Mouse (Mus musculus) cerebellum, postnatal 14 days (tissue): Measurements from ENCODE around the gene Pdcd4.
"Not testable (repeated sequence)": the region's sequence is repeated elsewhere in the genome, so short reads cannot be mapped to it uniquely, and the experiment has no call there.

ENCODE experiments used
- DNase-seq, 2 experiments: peaks; one replicate each; pipeline ENCODE4 v3.0.0; 2021; ENCODE audit warnings: mixed read lengths in 2 of 2

Pdcd4 gene

DNA sequence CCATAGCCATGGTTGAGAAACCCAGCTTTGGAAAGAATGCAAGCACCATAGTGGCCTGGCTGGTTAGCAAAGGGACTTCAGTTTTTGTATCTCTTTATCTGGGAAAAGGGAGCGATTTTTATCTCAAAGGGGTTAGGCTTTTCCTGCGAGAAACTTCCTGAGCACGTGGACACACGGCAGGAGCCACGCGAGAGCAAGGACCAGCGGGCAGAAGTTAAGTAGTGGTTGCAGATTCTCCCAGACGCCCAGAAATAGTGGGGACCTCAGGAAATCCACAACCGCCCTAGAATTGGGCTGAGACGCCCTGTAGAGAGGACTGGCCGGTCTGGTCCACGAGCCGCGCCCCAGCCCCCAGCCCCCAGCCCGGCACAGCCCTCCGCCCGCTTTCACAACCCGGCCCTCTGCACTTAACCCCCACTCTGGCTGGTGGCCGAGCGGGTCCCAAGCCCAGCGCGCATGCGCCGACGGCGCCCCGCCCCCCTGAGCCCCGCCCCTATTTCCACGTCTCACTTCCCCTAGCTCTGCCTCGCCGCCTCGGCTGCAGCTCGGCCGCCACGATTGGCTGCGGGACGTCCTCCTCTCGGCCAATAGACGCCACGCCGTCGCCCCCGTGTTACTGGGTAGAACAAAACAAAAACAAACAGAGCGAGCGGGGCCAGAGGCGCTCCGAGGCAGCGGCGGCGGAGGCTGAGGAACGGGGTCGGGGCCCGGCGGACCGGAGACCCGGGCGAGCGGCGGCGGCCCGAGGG lies 10.9 kb downstream of the Pdcd4 start:
- peak; percentile 97 to 98 for DNase-seq

GRCm38 (mm10) chr19:53903507-53904321 lies 11.7 kb downstream of the Pdcd4 start:
- peak; percentile 78 to 79 for DNase-seq

- no peak for DNase-seq
These were observed 12.9 kb downstream of the Pdcd4 start for GRCm38 (mm10) chr19:53904833-53905480.

GRCm38 (mm10) chr19:53906033-53906702 lies 14.1 kb downstream of the Pdcd4 start:
- DNase-seq: no peak

DNA sequence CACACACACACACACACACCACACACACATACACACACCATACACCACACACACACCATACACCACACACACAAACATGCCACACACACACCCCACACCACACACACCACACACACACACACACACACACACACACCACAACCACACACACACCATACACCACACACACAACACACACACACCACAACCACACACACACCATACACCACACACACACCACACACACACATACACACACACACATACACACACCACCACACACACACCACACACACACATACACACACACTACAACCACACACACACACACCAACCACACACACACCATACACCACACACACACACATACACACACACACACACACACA lies 14.7 kb downstream of the Pdcd4 start:
- not testable (repeated sequence) for DNase-seq

DNA sequence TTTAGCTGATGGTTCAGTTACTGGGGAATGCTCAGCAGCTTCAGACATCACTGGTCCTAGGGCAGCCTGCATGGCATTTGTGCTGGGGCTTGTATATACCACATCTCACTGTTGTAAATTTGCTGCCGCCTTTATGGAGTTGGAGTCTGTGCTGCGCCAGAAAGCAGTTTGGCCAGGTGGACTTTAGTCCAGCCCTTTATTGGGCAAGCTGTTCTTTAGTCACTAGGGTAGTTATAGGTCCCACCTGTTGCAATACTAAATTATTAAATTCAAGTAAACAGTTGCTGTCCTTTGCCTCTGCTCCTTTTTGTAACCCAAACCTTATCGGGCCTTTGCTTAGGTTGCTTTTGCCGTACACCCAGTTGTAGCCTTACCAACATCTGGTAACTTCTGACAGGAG lies 22.9 kb downstream of the Pdcd4 start:
- DNase-seq: no peak

DNA sequence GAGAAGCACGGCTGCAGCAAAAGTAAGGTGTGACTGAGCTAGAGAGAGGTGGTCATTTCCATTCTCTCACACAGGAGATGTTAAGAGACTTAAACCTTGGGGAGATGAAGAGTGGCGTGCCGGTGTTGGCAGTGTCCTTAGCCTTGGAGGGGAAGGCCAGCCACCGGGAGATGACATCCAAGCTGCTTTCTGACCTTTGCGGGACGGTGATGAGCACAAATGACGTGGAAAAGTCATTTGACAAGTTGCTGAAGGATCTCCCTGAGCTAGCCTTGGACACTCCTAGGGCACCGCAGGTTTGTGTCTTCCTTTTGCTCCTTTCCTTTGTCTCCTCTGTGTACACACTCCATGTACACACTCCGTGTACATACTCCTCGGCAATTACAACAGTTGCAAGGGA lies 27.5 kb downstream of the Pdcd4 start:
- DNase-seq: no peak

DNA sequence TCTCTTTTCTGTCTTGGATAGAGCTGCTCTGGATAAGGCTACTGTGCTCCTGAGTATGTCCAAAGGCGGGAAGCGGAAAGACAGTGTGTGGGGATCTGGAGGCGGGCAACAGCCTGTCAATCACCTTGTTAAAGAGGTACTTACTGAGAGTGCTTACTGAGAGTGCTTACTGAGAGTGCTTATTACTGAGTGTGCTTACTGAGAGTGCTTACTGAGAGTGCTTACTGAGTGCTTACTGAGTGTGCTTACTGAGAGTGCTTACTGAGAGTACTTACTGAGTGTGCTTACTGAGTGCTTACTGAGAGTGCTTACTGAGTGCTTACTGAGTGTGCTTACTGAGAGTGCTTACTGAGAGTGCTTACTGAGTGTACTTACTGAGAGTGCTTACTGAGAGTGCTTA lies 30.0 kb downstream of the Pdcd4 start:
- DNase-seq: not testable (repeated sequence)

- DNase-seq: peak; percentile 39 to 73
These were observed 33.3 kb downstream of the Pdcd4 start for GRCm38 (mm10) chr19:53925338-53925751.

- no peak for DNase-seq
These were observed 34.7 kb downstream of the Pdcd4 start for GRCm38 (mm10) chr19:53926705-53927104.

- no peak for DNase-seq
These were observed 37.2 kb downstream of the Pdcd4 start for GRCm38 (mm10) chr19:53929218-53929617.

DNA sequence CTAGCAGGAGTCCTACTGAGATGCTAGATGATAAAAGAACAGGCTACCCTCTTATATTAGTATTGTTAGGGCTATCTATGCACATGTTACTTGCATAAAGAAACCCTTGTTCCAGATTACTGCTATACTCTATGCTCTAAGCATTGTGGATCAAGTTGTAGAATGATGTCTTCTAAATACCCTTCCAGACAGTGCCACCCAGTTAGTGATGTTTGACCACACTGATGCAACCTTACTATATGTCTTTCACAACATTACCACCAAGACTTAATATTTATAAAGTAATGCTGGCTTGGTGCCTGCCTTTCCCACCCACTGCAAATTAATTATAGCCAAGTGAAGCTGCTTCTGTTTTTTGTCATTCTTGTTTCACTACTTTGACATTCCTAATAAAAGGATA lies 41.0 kb downstream of the Pdcd4 start:
- no peak for DNase-seq

DNA sequence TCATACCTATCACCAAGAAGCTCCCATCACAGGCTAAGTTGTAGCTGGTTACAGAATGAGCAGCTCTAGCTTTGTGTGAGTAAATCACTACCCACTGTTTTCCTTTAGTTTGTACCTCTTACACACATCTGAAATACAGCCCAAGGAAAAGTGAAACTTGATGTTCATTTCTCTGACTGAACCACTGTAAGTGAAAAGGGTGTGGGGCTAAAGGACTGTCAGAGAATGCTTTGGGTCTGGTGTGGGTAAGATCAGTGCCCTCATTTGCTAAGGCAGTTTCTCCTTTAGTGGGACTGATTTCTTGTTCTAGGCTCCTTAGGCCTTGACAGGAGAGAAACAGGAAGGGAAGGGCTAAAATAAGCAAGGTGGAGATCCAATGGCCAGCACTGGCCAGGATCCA lies 42.0 kb downstream of the Pdcd4 start:
- no peak for DNase-seq

DNA sequence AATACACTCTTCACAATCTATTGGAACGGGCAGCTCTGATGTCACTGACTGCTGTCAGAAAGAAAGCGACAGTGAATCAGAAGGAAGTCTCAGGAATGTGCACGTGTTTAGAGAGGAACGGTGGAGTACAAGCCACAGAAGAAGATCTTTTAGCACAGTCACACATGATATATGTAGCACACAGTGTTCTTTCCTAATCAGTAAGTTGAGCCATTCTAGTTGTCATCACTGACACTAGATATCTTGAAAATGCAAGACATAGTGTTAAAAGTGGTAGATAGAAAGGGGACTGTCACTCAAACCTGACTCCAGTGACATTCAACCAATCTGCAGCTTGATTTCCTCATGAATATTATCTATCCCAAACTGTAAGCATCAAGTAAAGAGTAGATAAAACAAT lies 47.4 kb downstream of the Pdcd4 start:
- DNase-seq: no peak

GRCm38 (mm10) chr19:53941139-53941538 lies 49.1 kb downstream of the Pdcd4 start:
- no peak for DNase-seq

GRCm38 (mm10) chr19:53942342-53942741 lies 50.3 kb downstream of the Pdcd4 start:
- DNase-seq: no peak

GRCm38 (mm10) chr19:53943802-53944785 lies 52.1 kb downstream of the Pdcd4 start, which contains the start of the genes Shoc2 and Bbip1:
Shoc2 (plus strand) TSS chr19:53944306.
Bbip1 (minus strand) TSS chr19:53944627.
- peak; percentile 98 to 99 for DNase-seq

- DNase-seq: no peak
These were observed 52.7 kb downstream of the Pdcd4 start for GRCm38 (mm10) chr19:53944786-53945169.

DNA sequence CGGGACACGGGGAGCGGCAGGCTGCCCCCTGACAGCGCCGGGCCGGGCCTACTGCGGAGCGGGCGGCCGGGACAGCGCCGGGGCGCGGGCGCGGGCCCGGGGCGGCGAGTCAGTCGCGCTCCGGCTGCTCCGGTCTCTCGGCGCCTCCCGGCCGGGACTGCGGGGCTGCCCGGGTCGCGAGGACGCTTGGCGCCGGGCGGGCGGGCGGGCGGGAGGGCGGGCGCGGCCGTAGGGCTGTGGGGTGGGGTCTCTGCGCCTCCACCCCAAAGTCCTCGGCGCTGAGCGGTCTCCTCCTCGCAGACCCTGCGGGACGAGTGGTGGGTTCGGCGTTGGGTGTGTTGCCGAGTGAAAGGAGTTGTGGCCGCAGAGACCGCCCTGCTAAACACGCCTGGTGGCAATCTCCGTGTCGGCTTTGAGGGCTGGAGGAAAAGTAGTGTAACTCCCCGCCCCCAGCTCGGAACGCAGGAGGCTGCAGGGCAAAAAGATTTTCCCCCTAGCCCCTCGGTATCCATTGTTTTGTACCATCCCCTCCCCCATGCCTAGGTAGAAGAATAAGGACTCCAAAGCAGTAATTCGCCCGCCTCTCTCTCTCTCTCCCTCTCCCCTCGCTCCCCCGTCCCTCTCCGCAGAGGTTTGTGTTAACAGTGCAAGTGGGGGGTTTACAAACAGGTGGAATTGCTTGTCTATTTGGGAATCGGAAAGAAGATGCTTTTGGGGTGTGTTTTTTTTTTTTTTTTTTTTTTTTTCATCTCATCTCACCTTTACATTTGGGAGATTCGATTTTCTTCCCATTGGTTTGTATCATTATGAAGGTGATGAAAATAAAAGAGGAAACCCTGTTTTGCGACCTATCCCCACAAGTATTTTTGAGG lies 53.4 kb downstream of the Pdcd4 start:
- DNase-seq: peak; percentile 53 to 60

DNA sequence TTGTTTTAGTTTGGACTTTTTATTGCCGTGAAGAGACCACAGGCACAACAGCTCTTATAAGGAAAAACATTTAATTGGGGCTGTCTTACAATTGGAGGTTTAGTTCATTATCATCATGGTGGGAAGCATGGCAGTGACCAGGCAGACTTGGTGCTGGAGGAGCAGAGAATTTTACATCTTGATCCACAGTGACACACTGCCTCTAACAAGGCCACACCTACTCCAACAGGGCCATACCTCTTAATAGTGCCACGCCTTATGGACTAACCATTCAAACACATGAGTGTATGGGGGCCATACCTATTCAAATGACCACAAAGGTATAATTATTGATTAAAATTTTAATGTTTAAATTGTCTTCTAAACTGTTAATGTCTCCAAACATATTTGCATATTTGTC lies 65.5 kb downstream of the Pdcd4 start:
- DNase-seq: no peak

DNA sequence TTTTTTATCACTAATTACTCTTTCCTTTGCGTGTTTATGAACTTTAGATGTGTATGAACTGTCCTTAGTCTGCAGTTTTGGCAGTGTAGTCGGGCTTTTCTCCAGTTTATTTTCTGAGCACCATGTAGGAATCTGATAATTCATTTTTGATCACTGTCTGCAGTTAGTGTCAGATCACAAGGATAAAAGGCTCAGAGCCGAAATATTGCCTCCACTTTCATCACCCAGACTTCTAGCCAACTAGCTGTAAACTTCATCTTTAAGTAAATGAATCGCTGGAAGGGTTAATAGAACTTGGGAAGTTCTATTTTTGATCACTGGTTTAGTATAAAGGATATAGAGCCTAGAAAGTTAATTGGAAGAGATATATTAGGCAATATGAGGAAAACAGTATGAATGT lies 70.5 kb downstream of the Pdcd4 start:
- no peak for DNase-seq
